ENCODE assay signal across 10 mouse cellular contexts in the genomic region with DNA sequence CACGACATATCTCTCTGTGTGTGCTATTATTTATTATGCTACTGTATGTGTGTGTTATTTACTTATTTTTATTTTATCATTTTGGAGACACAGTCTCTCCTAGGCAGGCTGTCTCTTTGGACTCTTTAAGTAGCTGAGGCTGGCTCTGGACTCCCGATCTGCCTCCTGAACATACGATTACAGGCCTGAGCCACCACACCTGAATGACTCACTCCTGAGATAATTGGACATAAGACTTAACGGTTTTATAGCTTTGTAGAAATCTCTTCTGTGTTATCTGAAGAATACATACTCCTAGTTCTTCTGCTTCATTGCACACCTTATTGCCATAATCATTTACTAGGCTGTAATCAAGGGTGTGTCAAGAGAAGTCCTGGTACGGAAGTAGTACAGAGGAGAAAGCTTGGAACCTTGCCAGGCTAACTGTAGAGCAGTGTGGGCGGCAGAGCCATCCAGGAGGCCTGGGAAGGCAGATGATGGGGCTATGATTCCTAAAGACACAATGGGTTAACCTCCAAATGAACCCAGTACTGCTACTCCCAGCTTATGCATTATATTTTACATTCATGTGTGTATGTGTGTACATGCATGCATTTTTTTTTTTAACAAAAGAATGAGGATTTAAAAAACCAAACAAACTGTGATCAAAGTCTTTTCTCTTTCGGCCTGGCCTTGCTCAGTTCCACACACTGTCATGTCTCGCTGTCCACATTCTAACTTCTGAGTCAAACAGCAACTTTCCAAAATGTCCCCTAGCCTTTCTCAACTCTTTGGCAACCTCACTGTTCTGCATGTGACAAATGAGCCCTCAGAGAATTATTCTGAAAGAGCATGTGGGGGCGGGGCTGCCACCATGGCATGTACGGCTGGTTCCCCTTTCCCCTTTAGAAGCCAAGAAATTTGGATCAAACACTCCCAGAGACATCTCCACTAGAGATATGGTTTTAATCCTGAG. TPM values are rescaled to one million over a fixed set of nuclear protein-coding genes. Genes with fewer than 3 reads are reported as not detected.
DNase-seq lines count a peak whose midpoint lies in the region; ATAC-seq and TF ChIP-seq lines count a peak whose summit lies in the region.
"Had no signal": no experiment of that assay in that cellular context is flagged by ENCODE, and none has a peak within 500 bp of the region (broad histone marks: within the 10 kb centered on the region; RNA-seq: fewer than 3 reads in every experiment).

No protein-coding gene starts in this region.

- no peak overlapping the region for H3K9ac ChIP-seq in kidney, embryonic 15.5 days
- no peak overlapping the region for H3K9ac ChIP-seq in forebrain, embryonic 14.5 days (ENCODE audit: low read length)
- H3K9ac ChIP-seq: limb, embryonic 12.5 days had no signal

- 0 out of 2 replicates have a peak overlapping the region, but pooled peaks have one; percentile 14 for H3K4me2 ChIP-seq in kidney, embryonic 15.5 days
- H3K4me2 ChIP-seq in forebrain, embryonic 14.5 days (ENCODE audit: low read length), result no peak overlapping the region
- H3K4me2 ChIP-seq: limb, embryonic 12.5 days had no signal

- TF ChIP-seq POLR2A in small intestine, adult 2 months (IDR thresholded peaks at IDR 0.05; ENCODE audit: low read depth, low read length), result no peak

- 52% methylated on average over 10 of the region's 10 CpGs for WGBS in kidney, embryonic 15.5 days
- 28% methylated on average over 10 of the region's 10 CpGs for WGBS in small intestine, adult 2 months
- 68% methylated on average over 10 of the region's 10 CpGs for WGBS in forebrain, embryonic 14.5 days

- H3K4me3 ChIP-seq in kidney, embryonic 15.5 days (replicated peaks), result no peak overlapping the region
- no peak overlapping the region for H3K4me3 ChIP-seq in small intestine, adult 2 months (ENCODE audit: low read depth, low read length)
- H3K4me3 ChIP-seq in forebrain, embryonic 14.5 days (ENCODE audit: low read depth, low read length), result no peak overlapping the region
- H3K4me3 ChIP-seq: limb, embryonic 12.5 days had no signal

- H3K36me3 ChIP-seq in kidney, embryonic 15.5 days, result peaks cover 10% of the 10 kb centered on the region; the same call in 1 of the 2 replicates
- H3K36me3 ChIP-seq in small intestine, adult 2 months (ENCODE audit: control insufficient read depth, insufficient read depth, low read length), result peaks cover 20% of the 10 kb centered on the region
- no peaks in the 10 kb centered on the region for H3K36me3 ChIP-seq in forebrain, embryonic 14.5 days (ENCODE audit: control insufficient read depth, insufficient read depth, low read length)

- H3K27ac ChIP-seq in kidney, embryonic 15.5 days, result peak overlapping the region; percentile 32; the same call in 1 of the 2 replicates
- peak overlapping the region; percentile 40 for H3K27ac ChIP-seq in small intestine, adult 2 months (ENCODE audit: insufficient read depth, low read depth, low read length)
- no peak overlapping the region for H3K27ac ChIP-seq in forebrain, embryonic 14.5 days (ENCODE audit: low read depth, low read length)
- H3K27ac ChIP-seq: limb, embryonic 12.5 days had no signal

- DNase-seq in kidney, adult 9 months, result no peak
- DNase-seq in adrenal gland, postnatal 36 days, result peak; percentile 67 to 82
- peak; percentile 38 to 54 for DNase-seq in kidney, postnatal 4 days
- no peak for DNase-seq in yolk sac, embryonic 10.5 days (ENCODE audit: low spot score)
- DNase-seq in forebrain, embryonic 14.5 days (ENCODE audit: low spot score), result no peak
- no peak for DNase-seq in neural tube, embryonic 10.5 days (ENCODE audit: extremely low spot score, low spot score)
- DNase-seq: right cerebral cortex, postnatal 25 days had no signal

- TF ChIP-seq CTCF in small intestine, adult 2 months (IDR thresholded peaks at IDR 0.05; ENCODE audit: extremely low read depth, insufficient read length, insufficient replicate concordance, low read depth, low read length), result no peak

- H3K4me1 ChIP-seq in kidney, embryonic 15.5 days, result peaks cover 62% of the 10 kb centered on the region
- H3K4me1 ChIP-seq in small intestine, adult 2 months (ENCODE audit: control insufficient read depth, insufficient read depth, insufficient read length, low read length), result peaks cover 23% of the 10 kb centered on the region
- peaks cover 14% of the 10 kb centered on the region; the same call in 1 of the 2 replicates for H3K4me1 ChIP-seq in forebrain, embryonic 14.5 days (ENCODE audit: control insufficient read depth, insufficient read depth, low read length)

- H3K9me3 ChIP-seq in kidney, embryonic 15.5 days (replicated peaks), result no peaks in the 10 kb centered on the region
- H3K9me3 ChIP-seq in forebrain, embryonic 14.5 days (replicated peaks; ENCODE audit: control insufficient read depth, low read length), result no peaks in the 10 kb centered on the region
- H3K9me3 ChIP-seq: limb, embryonic 12.5 days had no signal

- H3K27me3 ChIP-seq in kidney, embryonic 15.5 days, result no peaks in the 10 kb centered on the region
- H3K27me3 ChIP-seq in small intestine, adult 2 months (ENCODE audit: control insufficient read depth, insufficient read depth, low read length), result no peaks in the 10 kb centered on the region
- H3K27me3 ChIP-seq in forebrain, embryonic 14.5 days (replicated peaks; ENCODE audit: control insufficient read depth, insufficient read depth, low read length), result no peaks in the 10 kb centered on the region
- H3K27me3 ChIP-seq: limb, embryonic 12.5 days had no signal

- no peak for ATAC-seq in kidney, embryonic 15.5 days (replicated peaks; ENCODE audit: low FRiP score)
- ATAC-seq in forebrain, embryonic 14.5 days, result no peak

RNA-seq across cellular contexts. Expression of gene Ano6, which starts 4.2 kb away (rescaled TPM):
- polyA plus RNA-seq in kidney, embryonic 15.5 days (2015; fragmentation: Nextera tagmentation; extraction: Ambion mirVana), result 54.0 and 54.5 TPM in 2 replicates
- total RNA-seq in adrenal gland, postnatal 36 days (2021), result 10 to 100 TPM; 68.0 to 73.7 TPM
- polyA plus RNA-seq in small intestine, adult 2 months (2012; rRNA removed), result 15.1 and 172 TPM in 2 replicates
- 14.6 and 20.1 TPM in 2 replicates for polyA plus RNA-seq in forebrain, embryonic 14.5 days (2014; fragmentation: Nextera tagmentation; extraction: Ambion mirVana)

Comparison
In these comparisons a context has a peak if more than half of its experiments do, and no peak if none do; other contexts are left out.
1. DNase-seq: peak in adrenal gland, postnatal 36 days (2 of 2) and kidney, postnatal 4 days (2 of 2); none in kidney, adult 9 months (single experiment), yolk sac, embryonic 10.5 days (single experiment), forebrain, embryonic 14.5 days (single experiment) and neural tube, embryonic 10.5 days (single experiment).